Mouse (Mus musculus): ENCODE data around the gene Abhd11. TPM values are rescaled to one million over a fixed set of nuclear protein-coding genes. Genes with fewer than 3 reads are reported as not detected.
"Not testable (repeated sequence)": the region's sequence is repeated elsewhere in the genome, so short reads cannot be mapped to it uniquely, and the experiment has no call there.

Abhd11 gene
- 102 and 115 TPM in 2 replicates for total RNA-seq (2014; fragmentation: Nextera tagmentation)
- 56.8 and 75.0 TPM in 2 replicates for total RNA-seq (2017)

GRCm38 (mm10) chr5:135008671-135009589 is at the start of gene Abhd11:
Abhd11 (plus strand) TSS chr5:135009152.
- peak; percentile 66 for ATAC-seq (replicated peaks; ENCODE audit: poor library complexity, severe bottlenecking)

DNA sequence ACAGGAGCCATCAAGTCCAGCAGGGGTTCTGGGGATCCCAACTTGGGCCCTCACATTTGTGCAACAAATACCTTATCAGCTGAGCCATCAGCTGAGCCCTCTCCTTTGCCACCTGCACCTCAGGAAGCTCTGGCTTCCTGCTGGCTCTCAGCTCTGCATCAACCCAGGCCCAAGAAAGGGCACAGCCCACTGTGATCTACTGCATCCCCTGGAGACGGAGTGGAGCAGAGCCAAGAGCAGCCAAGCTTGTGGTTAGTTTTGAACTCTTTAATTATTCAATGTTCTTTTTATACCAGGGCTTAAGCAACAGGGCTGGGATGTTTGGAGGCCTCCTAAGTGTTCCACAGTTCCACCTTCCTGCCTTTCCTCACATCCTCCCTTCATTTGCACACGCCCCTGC is 48.5 kb upstream of the Abhd11 start:
- peak; percentile 32; the same call in 1 of the 2 replicates for ATAC-seq (replicated peaks; ENCODE audit: poor library complexity, severe bottlenecking)

- no peak for ATAC-seq (replicated peaks; ENCODE audit: poor library complexity, severe bottlenecking)
These were observed 47.4 kb upstream of the Abhd11 start for GRCm38 (mm10) chr5:134961519-134961918.

GRCm38 (mm10) chr5:134963546-134963945 is 45.4 kb upstream of the Abhd11 start:
- no peak for ATAC-seq (replicated peaks; ENCODE audit: poor library complexity, severe bottlenecking)

GRCm38 (mm10) chr5:134964655-134965054 is 44.3 kb upstream of the Abhd11 start:
- not testable (repeated sequence) for ATAC-seq (replicated peaks; ENCODE audit: poor library complexity, severe bottlenecking)

GRCm38 (mm10) chr5:134965473-134965851 is 43.5 kb upstream of the Abhd11 start:
- peak; percentile 58; the same call in 1 of the 2 replicates for ATAC-seq (replicated peaks; ENCODE audit: poor library complexity, severe bottlenecking)

- ATAC-seq (replicated peaks; ENCODE audit: poor library complexity, severe bottlenecking): peak; percentile 82
These were observed 42.8 kb upstream of the Abhd11 start for GRCm38 (mm10) chr5:134965852-134966821.

- ATAC-seq (replicated peaks; ENCODE audit: poor library complexity, severe bottlenecking): no peak
These were observed 41.6 kb upstream of the Abhd11 start for GRCm38 (mm10) chr5:134967164-134967944.

DNA sequence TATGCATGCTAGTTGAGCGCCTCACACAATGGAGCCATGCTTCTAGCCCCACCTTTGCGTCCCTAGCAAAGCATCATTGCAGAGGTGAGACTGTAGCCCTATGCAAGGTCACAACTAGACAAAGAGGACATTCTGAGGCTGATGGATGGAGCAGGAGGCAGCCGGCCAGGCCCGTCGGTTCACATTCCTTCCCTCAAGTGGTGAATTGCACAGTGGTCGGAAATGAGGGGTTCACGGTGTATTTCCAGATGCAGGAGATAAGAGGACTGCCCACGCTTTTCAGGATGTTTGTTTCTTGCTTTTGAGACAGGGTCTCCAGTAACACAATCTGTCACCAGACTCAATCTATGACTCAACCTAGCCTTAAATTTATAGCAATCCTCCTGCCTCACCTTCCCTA is 38.3 kb upstream of the Abhd11 start:
- no peak for ATAC-seq (replicated peaks; ENCODE audit: poor library complexity, severe bottlenecking)

- peak; percentile 24 for ATAC-seq (replicated peaks; ENCODE audit: poor library complexity, severe bottlenecking)
These were observed 35.9 kb upstream of the Abhd11 start for GRCm38 (mm10) chr5:134973081-134973480.

GRCm38 (mm10) chr5:134973526-134973925 is 35.4 kb upstream of the Abhd11 start:
- ATAC-seq (replicated peaks; ENCODE audit: poor library complexity, severe bottlenecking): no peak

GRCm38 (mm10) chr5:134974294-134974693 is 34.7 kb upstream of the Abhd11 start:
- peak; percentile 78 for ATAC-seq (replicated peaks; ENCODE audit: poor library complexity, severe bottlenecking)

- no peak for ATAC-seq (replicated peaks; ENCODE audit: poor library complexity, severe bottlenecking)
These were observed 34.0 kb upstream of the Abhd11 start for GRCm38 (mm10) chr5:134974921-134975320.

DNA sequence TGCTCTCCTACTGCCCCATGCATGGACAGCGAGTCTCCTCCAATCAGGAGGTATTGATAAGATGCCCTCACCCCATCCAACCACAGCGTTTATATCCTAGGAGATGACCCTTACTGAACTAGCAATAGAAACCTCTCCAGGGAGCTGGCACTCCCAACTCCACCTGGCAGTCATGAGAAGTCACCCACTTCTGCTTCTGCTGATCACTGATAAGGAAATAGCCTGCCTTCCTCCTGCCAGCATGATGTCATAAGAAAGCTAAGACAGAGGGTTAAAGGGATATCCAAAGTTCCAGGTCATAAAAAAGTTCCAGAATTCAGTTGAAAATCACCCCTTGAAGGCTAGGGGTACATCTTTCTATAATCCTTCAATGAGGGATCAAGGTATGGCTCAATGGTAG is 32.8 kb upstream of the Abhd11 start:
- peak; percentile 38; the same call in 1 of the 2 replicates for ATAC-seq (replicated peaks; ENCODE audit: poor library complexity, severe bottlenecking)

DNA sequence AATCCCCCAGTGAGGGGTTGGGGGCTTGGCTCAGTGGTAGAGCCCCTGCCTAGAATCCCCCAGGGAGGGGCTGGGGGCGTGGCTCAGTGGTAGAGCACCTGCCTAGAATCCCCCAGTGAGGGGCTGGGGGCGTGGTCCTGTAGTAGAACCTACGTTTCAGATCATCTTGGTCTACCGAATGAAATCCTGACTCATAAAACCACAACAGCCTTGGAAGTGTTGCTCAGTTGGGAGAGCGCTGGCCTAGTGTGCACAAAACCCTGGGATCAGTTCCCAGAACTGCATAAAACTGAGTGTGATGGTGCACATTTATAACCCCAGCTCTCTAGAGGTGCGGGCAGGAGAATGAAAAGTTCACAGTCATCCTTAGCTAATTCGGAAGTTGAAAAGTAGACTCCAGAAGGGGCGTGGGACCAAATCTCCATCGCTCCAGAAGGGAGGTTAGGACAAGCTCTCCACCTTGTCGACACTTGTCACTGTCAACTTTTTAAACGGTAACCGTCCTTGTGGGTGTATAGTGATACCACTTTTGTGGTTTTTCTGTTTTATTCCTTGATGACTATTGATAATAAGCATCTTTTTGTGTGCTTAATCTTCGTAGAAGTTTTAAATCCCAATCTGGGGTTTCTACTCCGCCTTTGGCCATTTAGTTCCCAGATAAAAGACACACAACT is 32.2 kb upstream of the Abhd11 start:
- ATAC-seq (replicated peaks; ENCODE audit: poor library complexity, severe bottlenecking): no peak

- no peak for ATAC-seq (replicated peaks; ENCODE audit: poor library complexity, severe bottlenecking)
These were observed 31.1 kb upstream of the Abhd11 start for GRCm38 (mm10) chr5:134977837-134978236.

- no peak for ATAC-seq (replicated peaks; ENCODE audit: poor library complexity, severe bottlenecking)
These were observed 27.8 kb upstream of the Abhd11 start for GRCm38 (mm10) chr5:134981149-134981548.

DNA sequence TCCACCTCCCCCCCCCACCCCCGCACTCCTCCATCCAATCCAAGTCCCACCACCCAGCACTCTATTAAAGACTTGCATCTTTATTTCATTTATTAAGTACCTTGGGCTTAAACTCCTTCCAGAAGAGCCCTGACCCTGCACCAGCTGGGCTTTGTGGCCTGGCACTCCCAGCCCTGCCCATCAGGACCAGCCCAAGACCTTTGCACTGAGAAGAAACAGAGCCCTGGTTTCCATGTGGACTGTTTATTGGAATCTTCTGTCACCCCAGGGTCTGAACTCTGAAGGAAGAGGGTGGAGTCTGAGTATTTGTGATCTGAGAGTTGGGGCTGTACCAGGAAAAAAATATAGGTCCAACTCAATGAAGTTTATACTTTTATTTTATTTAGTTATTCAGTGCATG is 25.8 kb upstream of the Abhd11 start:
- ATAC-seq (replicated peaks; ENCODE audit: poor library complexity, severe bottlenecking): no peak

- no peak for ATAC-seq (replicated peaks; ENCODE audit: poor library complexity, severe bottlenecking)
These were observed 25.2 kb upstream of the Abhd11 start for GRCm38 (mm10) chr5:134983771-134984170.

Measured in granulocyte monocyte progenitor cell, adult 5-6 weeks (primary cell).